ENCODE assay signal across 21 mouse cellular contexts in genomic region chr9:69765483-69766050, GRCm38 (mm10). TPM values are rescaled to one million over a fixed set of nuclear protein-coding genes. Genes with fewer than 3 reads are reported as not detected.
DNase-seq lines count a peak whose midpoint lies in the region; ATAC-seq lines count a peak whose summit lies in the region.
"Had no signal": no experiment of that assay in that cellular context is flagged by ENCODE, and none has a peak within 500 bp of the region (broad histone marks: within the 10 kb centered on the region; RNA-seq: fewer than 3 reads in every experiment).

No protein-coding gene starts in this region.

- ATAC-seq in neural tube, embryonic 15.5 days (ENCODE audit: low FRiP score) = no peak
- ATAC-seq in hindbrain, embryonic 13.5 days (ENCODE audit: low FRiP score) = no peak
- ATAC-seq in midbrain, embryonic 12.5 days (ENCODE audit: low FRiP score, low read depth) = no peak
- no peak for ATAC-seq in neural tube, embryonic 12.5 days (ENCODE audit: low FRiP score, low read depth)
- no peak for ATAC-seq in granulocyte monocyte progenitor cell, adult 5-6 weeks (replicated peaks; ENCODE audit: poor library complexity, severe bottlenecking)
- ATAC-seq: forebrain, embryonic 13.5 days had no signal

- H3K9ac ChIP-seq in neural tube, embryonic 15.5 days (replicated peaks) = no peak overlapping the region
- no peak overlapping the region for H3K9ac ChIP-seq in hindbrain, embryonic 13.5 days
- no peak overlapping the region for H3K9ac ChIP-seq in midbrain, embryonic 12.5 days (replicated peaks)
- H3K9ac ChIP-seq in neural tube, embryonic 12.5 days = no peak overlapping the region
- H3K9ac ChIP-seq: forebrain, embryonic 13.5 days; heart, embryonic 12.5 days; liver, embryonic 15.5 days had no signal

- H3K4me3 ChIP-seq in neural tube, embryonic 15.5 days (replicated peaks) = no peak overlapping the region
- no peak overlapping the region for H3K4me3 ChIP-seq in hindbrain, embryonic 13.5 days
- peak overlapping the region; percentile 57; the same call in 1 of the 2 replicates for H3K4me3 ChIP-seq in midbrain, embryonic 12.5 days
- no peak overlapping the region for H3K4me3 ChIP-seq in neural tube, embryonic 12.5 days
- H3K4me3 ChIP-seq: forebrain, embryonic 13.5 days; heart, embryonic 12.5 days; liver, embryonic 15.5 days had no signal

- DNase-seq in neural tube, embryonic 10.5 days (ENCODE audit: extremely low spot score, low spot score) = peak; percentile 38
- DNase-seq in gastrocnemius, postnatal 4 days (ENCODE audit: low spot score in 2 of 2) = no peak
- no peak for DNase-seq in right cerebral cortex, postnatal 25 days
- DNase-seq: adrenal gland, postnatal 36 days; cerebellum, adult 11-12 months; heart, postnatal 14 days had no signal

- no peaks in the 10 kb centered on the region for H3K9me3 ChIP-seq in neural tube, embryonic 15.5 days (replicated peaks)
- H3K9me3 ChIP-seq in hindbrain, embryonic 13.5 days = no peaks in the 10 kb centered on the region
- H3K9me3 ChIP-seq in midbrain, embryonic 12.5 days = no peaks in the 10 kb centered on the region
- H3K9me3 ChIP-seq in neural tube, embryonic 12.5 days = no peaks in the 10 kb centered on the region
- H3K9me3 ChIP-seq: forebrain, embryonic 13.5 days; heart, embryonic 12.5 days; liver, embryonic 15.5 days had no signal

- no peak overlapping the region; the same call in 1 of the 2 replicates for H3K4me2 ChIP-seq in neural tube, embryonic 15.5 days
- H3K4me2 ChIP-seq in hindbrain, embryonic 13.5 days = peak overlapping the region; percentile 52
- peak overlapping the region; percentile 71 for H3K4me2 ChIP-seq in midbrain, embryonic 12.5 days (replicated peaks)
- peak overlapping the region; percentile 71 for H3K4me2 ChIP-seq in neural tube, embryonic 12.5 days (replicated peaks)
- H3K4me2 ChIP-seq: heart, embryonic 12.5 days; liver, embryonic 15.5 days had no signal

- peaks cover 86% of the 10 kb centered on the region for H3K27me3 ChIP-seq in neural tube, embryonic 15.5 days (replicated peaks)
- peaks cover 97% of the 10 kb centered on the region for H3K27me3 ChIP-seq in hindbrain, embryonic 13.5 days
- H3K27me3 ChIP-seq in midbrain, embryonic 12.5 days = peaks cover 89% of the 10 kb centered on the region
- peaks cover 74% of the 10 kb centered on the region for H3K27me3 ChIP-seq in neural tube, embryonic 12.5 days (replicated peaks)

- H3K36me3 ChIP-seq in neural tube, embryonic 15.5 days = no peaks in the 10 kb centered on the region
- no peaks in the 10 kb centered on the region for H3K36me3 ChIP-seq in hindbrain, embryonic 13.5 days
- H3K36me3 ChIP-seq in midbrain, embryonic 12.5 days = no peaks in the 10 kb centered on the region
- H3K36me3 ChIP-seq in neural tube, embryonic 12.5 days = no peaks in the 10 kb centered on the region
- H3K36me3 ChIP-seq: heart, embryonic 12.5 days; liver, embryonic 15.5 days had no signal

- 5% methylated on average over 8 of the region's 8 CpGs for WGBS in neural tube, embryonic 15.5 days
- 3% methylated on average over 8 of the region's 8 CpGs for WGBS in hindbrain, embryonic 13.5 days
- WGBS in midbrain, embryonic 12.5 days = 3% methylated on average over 8 of the region's 8 CpGs
- under 1% methylated on average over 8 of the region's 8 CpGs for WGBS in neural tube, embryonic 12.5 days

- peaks cover 26% of the 10 kb centered on the region for H3K4me1 ChIP-seq in neural tube, embryonic 15.5 days
- peaks cover 55% of the 10 kb centered on the region for H3K4me1 ChIP-seq in hindbrain, embryonic 13.5 days (replicated peaks)
- peaks cover 78% of the 10 kb centered on the region for H3K4me1 ChIP-seq in midbrain, embryonic 12.5 days
- H3K4me1 ChIP-seq in neural tube, embryonic 12.5 days = peaks cover 56% of the 10 kb centered on the region
- H3K4me1 ChIP-seq: liver, embryonic 15.5 days had no signal

- no peak overlapping the region for H3K27ac ChIP-seq in neural tube, embryonic 15.5 days (replicated peaks)
- no peak overlapping the region for H3K27ac ChIP-seq in hindbrain, embryonic 13.5 days
- H3K27ac ChIP-seq in midbrain, embryonic 12.5 days (replicated peaks) = peak overlapping the region; percentile 65; the same call in 1 of the 2 replicates
- no peak overlapping the region for H3K27ac ChIP-seq in neural tube, embryonic 12.5 days
- H3K27ac ChIP-seq: forebrain, embryonic 13.5 days; kidney, postnatal 0 days; liver, embryonic 15.5 days had no signal

RNA-seq across cellular contexts. Expression of gene Foxb1, which starts 4.8 kb away (rescaled TPM):
- polyA plus RNA-seq in neural tube, embryonic 15.5 days (2015; fragmentation: Nextera tagmentation; extraction: Ambion mirVana) = 4.7 and 7.4 TPM in 2 replicates
- polyA plus RNA-seq in hindbrain, embryonic 13.5 days (2015; fragmentation: Nextera tagmentation; extraction: Ambion mirVana) = 8.5 and 10.5 TPM in 2 replicates
- 7.3 and 8.0 TPM in 2 replicates for polyA plus RNA-seq in midbrain, embryonic 12.5 days (2016; fragmentation: Nextera tagmentation; extraction: Ambion mirVana)
- 8.5 and 9.7 TPM in 2 replicates for polyA plus RNA-seq in neural tube, embryonic 12.5 days (2016; fragmentation: Nextera tagmentation; extraction: Ambion mirVana)
- not detected for total RNA-seq in gastrocnemius, postnatal 4 days (2021)
- not detected in 2 replicates for total RNA-seq in granulocyte monocyte progenitor cell, adult 5-6 weeks (2014; fragmentation: Nextera tagmentation)
- not detected in 2 replicates for total RNA-seq in granulocyte monocyte progenitor cell, adult 5-6 weeks (2017)
- total RNA-seq: adrenal gland, postnatal 36 days; ES-E14; layer of hippocampus, postnatal 25 days; left cerebral cortex, postnatal 10 days had no signal
- polyA plus RNA-seq: gonadal fat pad, adult 2 months; heart, embryonic 12.5 days; kidney, postnatal 0 days; liver, embryonic 15.5 days; lung, embryonic 16.5 days; testis, adult 2 months had no signal
